Mouse (Mus musculus): ENCODE measurements around the gene Tnfsf10. TPM values are rescaled to one million over a fixed set of nuclear protein-coding genes. Genes with fewer than 3 reads are reported as not detected.
A peak's percentile ranks its signal among the peaks of the same experiment; 100 is the strongest.

The Tnfsf10 gene
- polyA plus RNA-seq, 1 experiment, result 1.6 TPM

DNA sequence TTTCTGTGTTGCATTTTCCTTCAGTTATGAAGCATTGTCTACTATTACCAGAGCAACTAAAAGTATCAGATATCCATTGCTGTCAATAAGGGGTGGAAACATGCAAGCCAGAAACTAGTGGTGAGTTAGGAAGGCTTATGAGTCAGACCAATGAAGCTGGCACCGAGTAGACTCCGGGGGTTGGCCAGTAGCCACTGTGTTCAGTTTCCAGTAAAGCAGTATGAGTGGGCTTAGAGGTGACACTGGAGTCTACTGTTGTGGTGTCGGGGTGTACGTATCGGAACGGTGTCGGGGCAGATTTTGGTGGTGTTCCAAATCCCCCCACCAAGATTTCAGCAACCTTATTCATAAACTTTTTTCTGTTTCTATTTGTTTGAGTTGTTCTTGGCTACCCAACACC lies 5.9 kb upstream of the Tnfsf10 start:
- Histone ChIP-seq H3K4me3 (ENCODE audit: extremely low read depth, insufficient read depth, insufficient read length) (no peak overlapping the region), H3K27me3 (ENCODE audit: control insufficient read depth, insufficient read depth, low read length) (no peaks in the 10 kb centered on the region), H3K36me3 (ENCODE audit: control insufficient read depth, insufficient read depth, low read length) (no peaks in the 10 kb centered on the region), H3K27ac (ENCODE audit: insufficient read depth, low read length) (no peak overlapping the region), H3K4me1 (ENCODE audit: control insufficient read depth, insufficient read depth, insufficient read length) (no peaks in the 10 kb centered on the region)
- DNase-seq (ENCODE audit: low read depth in 1 of 2, low spot score in 2 of 2), result no peak
- TF ChIP-seq CTCF (IDR thresholded peaks at IDR 0.05; ENCODE audit: extremely low read depth, insufficient read depth, insufficient read length, insufficient replicate concordance) (no peak), POLR2A (IDR thresholded peaks at IDR 0.05; ENCODE audit: low read depth, low read length) (no peak)
- 94% methylated on average over 7 of the region's 7 CpGs for WGBS

- H3K4me1 ChIP-seq (ENCODE audit: control insufficient read depth, insufficient read depth, insufficient read length), result no peaks in the 10 kb centered on the region
- WGBS, result 82% methylated on average over 4 of the region's 4 CpGs
- no peak for TF ChIP-seq CTCF (IDR thresholded peaks at IDR 0.05; ENCODE audit: extremely low read depth, insufficient read depth, insufficient read length, insufficient replicate concordance)
- no peak for TF ChIP-seq POLR2A (IDR thresholded peaks at IDR 0.05; ENCODE audit: low read depth, low read length)
These were observed 5.4 kb upstream of the Tnfsf10 start for GRCm38 (mm10) chr3:27311475-27311874.

DNA sequence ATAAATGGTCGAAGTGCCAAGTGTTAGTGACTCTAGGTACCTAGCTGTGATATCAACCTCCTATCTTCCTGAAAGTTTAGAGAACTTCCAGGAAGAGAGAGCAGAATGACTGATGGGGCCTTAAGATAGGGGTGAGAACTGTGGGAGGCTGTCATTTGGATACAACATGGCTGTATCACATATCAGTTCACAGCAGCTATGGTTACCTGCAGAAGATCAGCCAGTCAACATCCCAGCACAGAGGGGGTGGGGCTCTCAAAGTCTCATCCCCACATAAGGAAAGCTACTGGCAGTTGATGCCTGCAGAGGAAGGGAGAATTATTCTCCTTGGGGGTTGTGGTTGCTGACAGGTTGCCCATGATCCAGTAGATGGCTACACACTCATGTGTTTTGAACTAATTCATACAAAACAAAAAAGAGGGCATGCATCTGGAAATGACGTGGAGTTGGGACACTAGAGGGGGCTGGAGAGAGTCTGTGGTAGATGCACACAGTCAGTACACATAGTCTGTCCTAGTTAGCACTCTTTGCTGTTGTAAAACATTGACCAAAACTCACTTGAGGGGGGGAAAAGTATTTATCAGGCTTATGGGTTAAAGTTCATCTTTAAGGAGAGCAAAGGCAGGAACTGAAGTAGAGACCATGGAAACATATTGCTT lies 2.2 kb upstream of the Tnfsf10 start:
- DNase-seq (ENCODE audit: low read depth in 1 of 2, low spot score in 2 of 2), result peak in 1 of 2 experiments; percentile 7
- TF ChIP-seq POLR2A (IDR thresholded peaks at IDR 0.05; ENCODE audit: low read depth, low read length) (no peak), CTCF (IDR thresholded peaks at IDR 0.05; ENCODE audit: extremely low read depth, insufficient read depth, insufficient read length, insufficient replicate concordance) (no peak)
- no peaks in the 10 kb centered on the region for H3K36me3 ChIP-seq (ENCODE audit: control insufficient read depth, insufficient read depth, low read length)
- H3K27ac ChIP-seq (ENCODE audit: insufficient read depth, low read length), result no peak overlapping the region
- WGBS, result 54% methylated on average over 2 of the region's 2 CpGs
- H3K4me3 ChIP-seq (ENCODE audit: extremely low read depth, insufficient read depth, insufficient read length), result no peak overlapping the region
- no peaks in the 10 kb centered on the region for H3K27me3 ChIP-seq (ENCODE audit: control insufficient read depth, insufficient read depth, low read length)
- peaks cover 3% of the 10 kb centered on the region; the same call in 1 of the 2 replicates for H3K4me1 ChIP-seq (ENCODE audit: control insufficient read depth, insufficient read depth, insufficient read length)

More at GRCm38 (mm10) chr3:27311475-27311874, 5.4 kb upstream of the Tnfsf10 start:
- DNase-seq (ENCODE audit: low read depth in 1 of 2, low spot score in 2 of 2), result no peak
- Histone ChIP-seq H3K36me3 (ENCODE audit: control insufficient read depth, insufficient read depth, low read length) (no peaks in the 10 kb centered on the region), H3K27ac (ENCODE audit: insufficient read depth, low read length) (no peak overlapping the region), H3K4me3 (ENCODE audit: extremely low read depth, insufficient read depth, insufficient read length) (no peak overlapping the region), H3K27me3 (ENCODE audit: control insufficient read depth, insufficient read depth, low read length) (no peaks in the 10 kb centered on the region)

DNA sequence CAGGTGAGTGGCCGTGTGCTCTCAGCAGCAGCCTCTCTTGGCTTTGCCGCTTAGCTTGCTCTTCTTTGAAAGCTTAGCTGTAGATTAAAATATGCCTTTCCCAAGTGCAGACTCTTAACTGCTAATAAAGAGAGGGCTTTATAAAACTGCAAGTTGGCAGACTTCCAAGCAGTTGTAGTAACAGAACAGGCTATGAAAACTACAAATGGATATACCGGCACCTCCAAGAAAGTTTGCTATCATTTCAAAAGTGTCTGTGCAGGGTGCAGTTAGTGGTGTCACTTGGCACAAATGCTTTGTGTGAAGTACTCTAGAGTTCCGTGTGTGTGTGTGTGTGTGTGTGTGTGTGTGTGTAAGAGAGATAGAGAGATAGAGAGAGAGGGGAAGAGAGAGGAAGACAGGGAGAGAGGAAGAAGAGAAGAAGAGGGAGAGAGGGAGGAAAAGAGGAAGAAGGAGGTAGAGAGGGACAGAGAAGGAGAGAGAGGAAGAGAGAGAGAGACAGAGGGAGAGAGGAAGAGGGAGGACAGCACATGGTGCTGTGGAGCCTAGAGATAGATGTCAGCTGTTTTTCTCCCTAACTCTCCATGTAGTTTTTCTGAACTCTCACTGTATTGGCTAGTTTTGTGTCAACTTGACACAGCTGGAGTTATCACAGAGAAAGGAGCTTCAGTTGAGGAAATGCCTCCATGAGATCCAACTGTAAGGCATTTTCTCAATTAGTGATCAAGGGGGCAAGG lies 628 bp downstream of the Tnfsf10 start:
- Histone ChIP-seq H3K4me3 (ENCODE audit: extremely low read depth, insufficient read depth, insufficient read length) (peak overlapping the region; percentile 74), H3K27me3 (ENCODE audit: control insufficient read depth, insufficient read depth, low read length) (no peaks in the 10 kb centered on the region), H3K4me1 (ENCODE audit: control insufficient read depth, insufficient read depth, insufficient read length) (peaks cover 5% of the 10 kb centered on the region; the same call in 1 of the 2 replicates), H3K27ac (ENCODE audit: insufficient read depth, low read length) (peak overlapping the region; percentile 78), H3K36me3 (ENCODE audit: control insufficient read depth, insufficient read depth, low read length) (no peaks in the 10 kb centered on the region)
- no peak for TF ChIP-seq CTCF (IDR thresholded peaks at IDR 0.05; ENCODE audit: extremely low read depth, insufficient read depth, insufficient read length, insufficient replicate concordance)
- peak; percentile 4; the same call in 1 of the 2 replicates for TF ChIP-seq POLR2A (IDR thresholded peaks at IDR 0.05; ENCODE audit: low read depth, low read length)
- no peak for DNase-seq (ENCODE audit: low read depth in 1 of 2, low spot score in 2 of 2)
- 1% methylated on average over 4 of the region's 4 CpGs for WGBS

DNA sequence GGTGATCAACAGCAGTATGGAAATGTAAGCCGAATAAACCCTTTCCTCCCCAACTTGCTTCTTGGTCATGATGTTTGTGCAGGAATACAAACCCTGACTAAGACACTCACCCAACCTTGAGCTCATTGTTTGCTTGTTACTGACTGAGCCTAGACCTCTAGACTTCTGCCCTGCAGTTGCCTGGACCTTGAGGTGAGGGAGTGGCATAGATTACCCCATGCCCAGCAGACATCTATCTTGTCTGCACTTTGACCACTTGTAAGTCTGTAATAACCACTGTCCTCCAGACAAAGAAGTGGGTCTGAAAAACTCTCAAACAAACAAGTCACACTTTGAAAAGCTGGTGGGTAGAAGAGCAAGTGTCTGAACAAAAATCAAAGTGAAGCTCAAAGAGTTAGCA lies 2.8 kb downstream of the Tnfsf10 start:
- DNase-seq (ENCODE audit: low read depth in 1 of 2, low spot score in 2 of 2), result no peak
- WGBS, result 93% methylated on average over 1 of the region's 1 CpGs
- no peak overlapping the region for H3K27ac ChIP-seq (ENCODE audit: insufficient read depth, low read length)
- H3K27me3 ChIP-seq (ENCODE audit: control insufficient read depth, insufficient read depth, low read length), result no peaks in the 10 kb centered on the region
- no peaks in the 10 kb centered on the region for H3K36me3 ChIP-seq (ENCODE audit: control insufficient read depth, insufficient read depth, low read length)
- peaks cover 5% of the 10 kb centered on the region; the same call in 1 of the 2 replicates for H3K4me1 ChIP-seq (ENCODE audit: control insufficient read depth, insufficient read depth, insufficient read length)
- TF ChIP-seq POLR2A (IDR thresholded peaks at IDR 0.05; ENCODE audit: low read depth, low read length) (no peak), CTCF (IDR thresholded peaks at IDR 0.05; ENCODE audit: extremely low read depth, insufficient read depth, insufficient read length, insufficient replicate concordance) (no peak)
- no peak overlapping the region for H3K4me3 ChIP-seq (ENCODE audit: extremely low read depth, insufficient read depth, insufficient read length)

DNA sequence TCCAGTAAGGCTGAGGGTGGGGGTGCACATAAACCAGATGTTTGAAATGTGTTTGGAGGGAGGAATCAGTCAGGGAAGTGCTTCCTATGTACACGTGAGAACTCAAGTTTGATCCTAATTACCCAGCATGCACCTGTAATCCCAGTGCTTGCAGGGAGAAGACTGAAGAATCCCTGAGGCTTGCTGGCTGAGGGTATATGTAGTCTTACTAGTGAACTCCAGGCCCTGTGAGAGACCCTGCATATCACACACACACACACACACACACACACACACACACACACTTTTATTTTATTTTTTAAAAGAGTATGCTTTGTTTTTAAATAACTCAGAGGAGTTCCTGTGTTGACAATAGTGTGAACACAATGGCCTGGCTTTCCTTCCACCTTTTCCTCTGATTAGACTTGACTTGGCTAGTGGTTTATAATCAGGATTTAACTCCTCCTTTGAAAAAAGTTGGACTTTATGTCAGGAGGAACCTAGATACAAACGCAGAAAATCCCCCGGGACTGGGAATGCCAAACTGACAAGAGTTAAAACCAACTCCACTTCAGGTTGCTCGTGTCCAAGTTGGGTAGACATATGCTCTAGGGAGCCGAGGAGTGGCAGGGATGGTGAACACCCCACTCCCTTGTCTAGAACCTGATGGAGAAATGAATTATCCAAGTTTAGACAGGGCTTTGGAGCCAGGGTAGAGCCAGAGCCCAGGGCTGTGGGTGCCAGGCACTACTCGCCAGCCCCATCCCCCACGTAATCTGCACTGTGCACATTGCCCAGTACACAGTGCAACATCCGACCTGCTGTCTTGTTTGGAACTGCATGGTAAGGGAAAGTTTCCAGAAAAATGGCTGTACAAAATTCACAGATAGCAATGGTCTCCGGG lies 4.0 kb downstream of the Tnfsf10 start:
- H3K27ac ChIP-seq (ENCODE audit: insufficient read depth, low read length), result no peak overlapping the region
- H3K4me3 ChIP-seq (ENCODE audit: extremely low read depth, insufficient read depth, insufficient read length), result no peak overlapping the region
- no peaks in the 10 kb centered on the region for H3K27me3 ChIP-seq (ENCODE audit: control insufficient read depth, insufficient read depth, low read length)
- no peak for TF ChIP-seq CTCF (IDR thresholded peaks at IDR 0.05; ENCODE audit: extremely low read depth, insufficient read depth, insufficient read length, insufficient replicate concordance)
- TF ChIP-seq POLR2A (IDR thresholded peaks at IDR 0.05; ENCODE audit: low read depth, low read length), result no peak
- H3K4me1 ChIP-seq (ENCODE audit: control insufficient read depth, insufficient read depth, insufficient read length), result peaks cover 5% of the 10 kb centered on the region; the same call in 1 of the 2 replicates
- DNase-seq (ENCODE audit: low read depth in 1 of 2, low spot score in 2 of 2), result no peak
- 84% methylated on average over 9 of the region's 9 CpGs for WGBS
- no peaks in the 10 kb centered on the region for H3K36me3 ChIP-seq (ENCODE audit: control insufficient read depth, insufficient read depth, low read length)
